Mouse (Mus musculus) liver, embryonic 11.5 days (tissue): ENCODE results near the gene Rgs8. TPM values are rescaled to one million over a fixed set of nuclear protein-coding genes. Genes with fewer than 3 reads are reported as not detected.

ENCODE experiments used
- ATAC-seq: fragments of 200-750 bp; cut with Nextera tagmentation; replicated peaks from 2 replicates; pipeline ENCODE4 v1.8.0; 2017; ENCODE audit warnings: moderate number of reproducible peaks, mild to moderate bottlenecking, moderate TSS enrichment, moderate library complexity; ENCODE audit not compliant: low FRiP score
- DNase-seq: peaks from one replicate; pipeline ENCODE4 v3.0.0-alpha.2; 2017; ENCODE audit warnings: low spot score
- H3K27ac ChIP-seq: fragments of 300-500 bp; sonication (generic); 2 replicates; pipeline ENCODE4 v1.5.1; 2014; ENCODE audit warnings: mild to moderate bottlenecking, low read depth, low read length, control low read depth
- H3K27me3 ChIP-seq: fragments of 300-500 bp; sonication (generic); replicated peaks from 2 replicates; pipeline ENCODE4 v1.6.1; 2014; ENCODE audit warnings: low read length, mixed read lengths; ENCODE audit not compliant: control insufficient read depth, insufficient read depth
- H3K36me3 ChIP-seq: fragments of 300-500 bp; sonication (generic); 2 replicates; pipeline ENCODE4 v1.6.1; 2014; ENCODE audit warnings: mild to moderate bottlenecking, low read length, moderate library complexity, mixed read lengths; ENCODE audit not compliant: control insufficient read depth, insufficient read depth
- H3K4me1 ChIP-seq: fragments of 300-500 bp; sonication (generic); replicated peaks from 2 replicates; pipeline ENCODE4 v1.6.1; 2014; ENCODE audit warnings: low read length, mixed read lengths; ENCODE audit not compliant: control insufficient read depth, insufficient read depth
- H3K4me2 ChIP-seq: fragments of 300-500 bp; sonication (generic); 2 replicates; pipeline ENCODE4 v1.6.1; 2014; ENCODE audit warnings: mild to moderate bottlenecking, control low read depth, moderate library complexity
- H3K4me3 ChIP-seq: fragments of 300-500 bp; sonication (generic); 2 replicates; pipeline ENCODE4 v1.5.1; 2014; ENCODE audit warnings: low read depth, low read length, control low read depth
- H3K9ac ChIP-seq: fragments of 300-500 bp; sonication (generic); 2 replicates; pipeline ENCODE4 v1.6.1; 2014; ENCODE audit warnings: low read depth, low read length, control low read depth
- H3K9me3 ChIP-seq: fragments of 300-500 bp; sonication (generic); 2 replicates; pipeline ENCODE4 v1.6.1; 2016; ENCODE audit warnings: low read length, inconsistent platforms, mixed read lengths; ENCODE audit not compliant: control insufficient read depth
- WGBS: fragments of 180-500 bp; shearing (Covaris S2); extraction: QIAGEN DNeasy Blood & Tissue Kit; methylation state at CpG from one replicate; pipeline ENCODE4 v1.1.7; 2014; 5-methylcytosine and 5-hydroxymethylcytosine counted together
- polyA plus RNA-seq: library from polyadenylated mRNA; unstranded; fragments of >200 nt; fragmentation: Nextera tagmentation; extraction: Ambion mirVana; gene quantifications from 2 replicates; pipeline ENCODE4 v1.2.1, GENCODE M21; 2014

Rgs8 gene
- polyA plus RNA-seq, 1 experiment from 2014 or later: 0.19 TPM

GRCm38 (mm10) chr1:153740145-153740544 lies 87.3 kb downstream of the Rgs8 start, which contains the start of gene Rgs16:
Gene Rgs16, plus strand, starts transcription at chr1:153740349.
- 0% methylated on average over 17 of the region's 28 CpGs for WGBS
- ATAC-seq: 0 out of 2 replicates have a peak, but pooled peaks have one; percentile 53
- no peak within 1 kb of the TSS for H3K27ac ChIP-seq

GRCm38 (mm10) chr1:153740775-153741400 lies 88.1 kb downstream of the Rgs8 start:
- Histone ChIP-seq H3K9ac (no peak overlapping the region), H3K27ac (no peak overlapping the region), H3K4me3 (peak overlapping the region; percentile 39; the same call in 1 of the 2 replicates), H3K4me1 (no peaks in the 10 kb centered on the region), H3K9me3 (no peaks in the 10 kb centered on the region), H3K4me2 (peak overlapping the region; percentile 63; the same call in 1 of the 2 replicates), H3K36me3 (no peaks in the 10 kb centered on the region), H3K27me3 (peaks cover 47% of the 10 kb centered on the region)
- ATAC-seq (no peak), DNase-seq (no peak)
- WGBS: 45% methylated on average over 12 of the region's 12 CpGs

More at GRCm38 (mm10) chr1:153740145-153740544, 87.3 kb downstream of the Rgs8 start, which contains the start of gene Rgs16:
- Histone ChIP-seq H3K9ac (no peak within 1 kb of the TSS), H3K9me3 (no peaks in the 10 kb centered on the region), H3K4me3 (peak within 1 kb of the TSS; percentile 39), H3K27me3 (peaks cover 47% of the 10 kb centered on the region), H3K36me3 (no peaks in the 10 kb centered on the region), H3K4me1 (no peaks in the 10 kb centered on the region), H3K4me2 (peak within 1 kb of the TSS; percentile 63)
- peak; percentile 60 for DNase-seq

GRCm38 (mm10) chr1:153741551-153742316 lies 88.9 kb downstream of the Rgs8 start:
- Histone ChIP-seq H3K27me3 (peaks cover 47% of the 10 kb centered on the region), H3K9me3 (no peaks in the 10 kb centered on the region), H3K27ac (no peak overlapping the region), H3K4me2 (no peak overlapping the region), H3K36me3 (no peaks in the 10 kb centered on the region), H3K4me1 (no peaks in the 10 kb centered on the region), H3K9ac (no peak overlapping the region), H3K4me3 (no peak overlapping the region)
- no peak for DNase-seq
- WGBS: 70% methylated on average over 18 of the region's 18 CpGs
- no peak for ATAC-seq

- Histone ChIP-seq H3K9me3 (no peaks in the 10 kb centered on the region), H3K4me2 (no peak overlapping the region)
- ATAC-seq: no peak
These were observed 89.7 kb downstream of the Rgs8 start for GRCm38 (mm10) chr1:153742374-153743155.

GRCm38 (mm10) chr1:153746119-153746670 lies 93.4 kb downstream of the Rgs8 start:
- Histone ChIP-seq H3K27me3 (peaks cover 8% of the 10 kb centered on the region), H3K4me2 (no peak overlapping the region), H3K9ac (no peak overlapping the region), H3K27ac (no peak overlapping the region), H3K9me3 (no peaks in the 10 kb centered on the region), H3K4me1 (peaks cover 11% of the 10 kb centered on the region), H3K4me3 (no peak overlapping the region), H3K36me3 (no peaks in the 10 kb centered on the region)
- DNase-seq: no peak
- WGBS: 84% methylated on average over 14 of the region's 14 CpGs
- no peak for ATAC-seq

More at GRCm38 (mm10) chr1:153742374-153743155, 89.7 kb downstream of the Rgs8 start:
- no peak overlapping the region for H3K9ac ChIP-seq
- H3K4me1 ChIP-seq: no peaks in the 10 kb centered on the region
- no peak for DNase-seq
- H3K27me3 ChIP-seq: peaks cover 45% of the 10 kb centered on the region
- WGBS: 54% methylated on average over 11 of the region's 11 CpGs
- no peak overlapping the region for H3K4me3 ChIP-seq
- no peak overlapping the region for H3K27ac ChIP-seq
- H3K36me3 ChIP-seq: no peaks in the 10 kb centered on the region

DNA sequence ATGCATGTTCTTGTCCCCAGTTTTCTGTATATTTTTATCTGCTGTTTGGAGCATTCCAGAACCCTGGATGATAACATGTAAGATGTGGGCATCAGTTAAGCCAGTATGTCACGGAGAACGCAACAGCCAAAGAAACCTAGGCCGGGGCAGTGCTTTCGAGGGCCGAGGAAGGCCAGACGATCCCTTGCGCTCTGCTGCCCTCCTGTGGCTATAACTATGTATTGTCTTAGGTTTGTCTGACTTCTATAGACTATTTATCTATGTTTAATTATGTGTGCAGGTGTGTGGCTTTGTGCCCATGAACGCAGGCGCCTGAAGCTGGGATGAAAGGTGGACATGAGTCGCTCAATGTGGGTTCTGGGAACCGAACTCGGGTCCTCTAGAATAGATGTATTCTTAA lies 93.9 kb downstream of the Rgs8 start:
- peaks cover 3% of the 10 kb centered on the region; the same call in 1 of the 2 replicates for H3K27me3 ChIP-seq
- no peak overlapping the region for H3K9ac ChIP-seq
- no peak overlapping the region for H3K27ac ChIP-seq
- no peaks in the 10 kb centered on the region for H3K9me3 ChIP-seq
- WGBS: 6% methylated on average over 12 of the region's 12 CpGs
- DNase-seq: peak; percentile 64
- no peak overlapping the region for H3K4me2 ChIP-seq
- no peak for ATAC-seq
- peaks cover 11% of the 10 kb centered on the region for H3K4me1 ChIP-seq
- H3K36me3 ChIP-seq: no peaks in the 10 kb centered on the region
- no peak overlapping the region for H3K4me3 ChIP-seq

DNA sequence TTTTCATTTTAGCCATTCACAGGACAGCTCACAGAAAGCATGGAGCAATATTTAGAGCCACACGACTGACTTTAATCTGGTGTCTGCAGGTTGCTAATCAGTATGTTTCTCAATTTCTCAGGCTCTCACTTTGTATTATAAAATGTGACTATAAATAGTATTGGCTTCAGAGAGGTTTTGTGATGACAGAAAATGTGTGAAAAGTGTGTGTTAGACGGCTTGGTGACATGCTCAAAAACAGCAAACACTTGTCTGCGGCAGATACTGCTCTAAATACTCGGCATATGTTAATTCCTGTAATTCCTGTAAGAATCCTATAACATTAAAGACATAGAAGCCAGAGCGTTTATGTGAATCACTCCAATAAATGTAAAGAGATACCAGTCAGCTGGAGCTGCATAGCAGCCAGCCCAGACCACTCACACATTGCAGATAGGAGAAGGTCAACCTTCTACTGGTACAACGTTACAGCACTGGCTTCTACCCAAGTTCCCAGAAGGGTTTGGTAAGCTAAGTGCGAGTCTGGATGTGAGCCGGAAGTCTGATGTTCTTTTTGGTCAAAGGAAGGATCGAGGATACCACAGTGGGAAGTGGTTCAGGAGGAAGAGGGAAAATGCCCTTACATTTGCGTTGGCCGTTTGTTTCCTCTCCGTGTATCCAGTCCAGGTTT lies 95.2 kb downstream of the Rgs8 start:
- no peaks in the 10 kb centered on the region for H3K9me3 ChIP-seq
- DNase-seq (no peak), ATAC-seq (no peak)
- no peak overlapping the region for H3K4me2 ChIP-seq
- H3K27me3 ChIP-seq: no peaks in the 10 kb centered on the region
- no peak overlapping the region for H3K4me3 ChIP-seq
- H3K36me3 ChIP-seq: no peaks in the 10 kb centered on the region
- no peak overlapping the region for H3K9ac ChIP-seq
- WGBS: 64% methylated on average over 12 of the region's 12 CpGs
- H3K4me1 ChIP-seq: peaks cover 11% of the 10 kb centered on the region
- H3K27ac ChIP-seq: no peak overlapping the region

- no peak overlapping the region for H3K9ac ChIP-seq
- H3K4me2 ChIP-seq: peak overlapping the region; percentile 76
- WGBS: 8% methylated on average over 1 of the region's 1 CpGs
- H3K4me3 ChIP-seq: peak overlapping the region; percentile 48; the same call in 1 of the 2 replicates
- no peak overlapping the region for H3K27ac ChIP-seq
- H3K4me1 ChIP-seq: peaks cover 11% of the 10 kb centered on the region
- ATAC-seq: 0 out of 2 replicates have a peak, but pooled peaks have one; percentile 33
- H3K9me3 ChIP-seq: no peaks in the 10 kb centered on the region
- H3K27me3 ChIP-seq: no peaks in the 10 kb centered on the region
- DNase-seq: no peak
- no peaks in the 10 kb centered on the region for H3K36me3 ChIP-seq
These were observed 95.7 kb downstream of the Rgs8 start for GRCm38 (mm10) chr1:153748549-153748948.
